Mouse (Mus musculus) C2C12 (cell line): ENCODE measurements around the gene Hand2. TPM values are rescaled to one million over a fixed set of nuclear protein-coding genes. Genes with fewer than 3 reads are reported as not detected.

ENCODE experiments used
- H3K27me3 ChIP-seq: one replicate; pipeline ENCODE4 v1.6.1; 2011; ENCODE audit not compliant: control insufficient read depth, insufficient read depth, insufficient read length
- H3K36me3 ChIP-seq: one replicate; pipeline ENCODE4 v1.6.1; 2011; ENCODE audit not compliant: control insufficient read depth, insufficient read depth
- H3K4me3 ChIP-seq: one replicate; pipeline ENCODE4 v1.5.1; 2011; ENCODE audit warnings: mild to moderate bottlenecking, control low read depth; ENCODE audit not compliant: poor library complexity, insufficient read depth, severe bottlenecking
- H3K79me2 ChIP-seq: one replicate; pipeline ENCODE4 v1.6.1; 2011; ENCODE audit not compliant: control insufficient read depth, insufficient read depth
- H3K79me3 ChIP-seq: one replicate; pipeline ENCODE4 v1.6.1; 2011; ENCODE audit warnings: low read depth, control low read depth
- H3ac ChIP-seq: one replicate; pipeline ENCODE3; 2011; ENCODE audit warnings: low read depth; ENCODE audit not compliant: control insufficient read depth, insufficient read length
- CEBPB ChIP-seq: IDR thresholded peaks from one replicate; pipeline ENCODE4 v1.6.1; 2011; ENCODE audit warnings: low read depth, mild to moderate bottlenecking, control low read depth, moderate library complexity
- CTCF ChIP-seq: IDR thresholded peaks from one replicate; pipeline ENCODE4 v1.5.1; 2011; ENCODE audit not compliant: control insufficient read depth, insufficient read depth, insufficient read length
- FOSL1 ChIP-seq: IDR thresholded peaks from one replicate; pipeline ENCODE4 v1.8.0; 2011; ENCODE audit warnings: mild to moderate bottlenecking, low read length; ENCODE audit not compliant: poor library complexity, insufficient read depth, severe bottlenecking
- MAX ChIP-seq: IDR thresholded peaks from one replicate; pipeline ENCODE4 v1.6.1; 2011; ENCODE audit warnings: mild to moderate bottlenecking, control low read depth
- MYOD1 ChIP-seq: IDR thresholded peaks from one replicate; pipeline ENCODE4 v1.6.1; 2011; ENCODE audit warnings: low read depth; ENCODE audit not compliant: control insufficient read depth, insufficient read length
- MYOG ChIP-seq: IDR thresholded peaks from one replicate; pipeline ENCODE4 v1.6.1; 2011; ENCODE audit not compliant: control insufficient read depth, insufficient read length; ENCODE audit errors: extremely low read depth
- USF1 ChIP-seq: IDR thresholded peaks from one replicate; pipeline ENCODE4 v1.6.1; 2011; ENCODE audit warnings: low read depth, mild to moderate bottlenecking, control low read depth, moderate library complexity
- polyA plus RNA-seq: library from polyadenylated mRNA; unstranded; fragments of >200 nt; fragmentation: generic; extraction: Trizol; gene quantifications from one replicate; pipeline ENCODE4 v1.2.1, GENCODE M21; 2012; ENCODE audit warnings: missing spikeins

The Hand2 gene
- polyA plus RNA-seq, 1 experiment = not detected

DNA sequence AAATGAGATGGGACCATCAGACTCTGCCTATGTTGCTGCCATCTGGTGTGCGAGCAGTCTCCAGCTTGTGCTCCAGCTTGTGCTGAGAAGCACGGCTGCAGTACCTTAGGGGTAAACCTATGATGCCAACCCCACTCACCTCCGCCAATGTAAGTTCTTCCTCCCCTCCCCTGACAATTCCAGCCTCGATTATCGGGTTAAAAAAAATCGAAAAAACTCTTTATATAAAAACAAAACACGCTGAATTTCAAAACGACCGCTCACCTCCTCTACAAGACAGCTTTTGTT is 12.6 kb downstream of the Hand2 start:
- H3K27me3 ChIP-seq = peaks cover 37% of the 10 kb centered on the region

DNA sequence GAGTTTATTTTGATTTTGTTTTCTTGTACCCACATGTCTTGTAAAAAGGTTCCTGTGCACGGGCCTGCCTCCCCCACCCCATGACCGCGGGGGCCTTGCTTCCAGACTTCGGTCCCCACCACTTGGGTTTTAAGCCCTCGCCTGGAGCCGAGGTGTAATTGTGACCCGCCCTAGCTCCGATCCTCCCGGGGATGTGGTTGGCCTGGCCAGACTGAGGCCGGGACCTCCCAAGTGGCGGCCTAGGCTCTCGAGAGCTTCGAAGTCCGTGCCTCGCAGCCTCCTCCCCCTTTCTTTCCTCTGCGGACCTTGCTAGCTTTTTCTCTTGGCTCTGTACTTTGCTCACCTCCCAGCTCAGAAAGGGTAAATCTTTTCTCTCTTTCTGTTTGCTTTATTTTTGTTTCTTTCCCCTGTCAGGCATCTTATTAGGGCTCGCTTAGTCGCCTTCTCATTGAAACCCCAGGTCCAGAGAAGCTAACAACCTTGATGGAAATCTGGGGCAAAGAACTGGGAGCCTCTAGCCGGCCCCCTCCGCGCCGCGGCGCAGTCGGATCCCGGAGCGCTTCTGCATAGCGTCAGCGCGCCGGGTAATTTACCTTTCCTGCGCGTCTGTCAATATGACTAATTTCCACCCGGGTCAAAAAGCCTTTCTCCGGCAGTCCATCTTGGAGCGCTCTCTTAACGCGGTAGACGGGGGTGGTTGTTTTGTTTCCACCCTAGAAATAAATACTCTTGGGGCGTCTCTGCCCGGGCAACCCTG is 13.2 kb downstream of the Hand2 start:
- Histone ChIP-seq H3K27me3 (peaks cover 31% of the 10 kb centered on the region), H3K79me3 (no peaks in the 10 kb centered on the region), H3K4me3 (no peak overlapping the region)

More for the DNA sequence above, 12.6 kb downstream of the Hand2 start:
- Histone ChIP-seq H3ac (no peak overlapping the region), H3K79me2 (no peaks in the 10 kb centered on the region), H3K36me3 (no peaks in the 10 kb centered on the region), H3K79me3 (no peaks in the 10 kb centered on the region), H3K4me3 (no peak overlapping the region)
- TF ChIP-seq FOSL1 = no peak
- no peak for TF ChIP-seq CTCF
- TF ChIP-seq MYOD1 = no peak
- TF ChIP-seq MYOG = no peak
- no peak for TF ChIP-seq MAX
- no peak for TF ChIP-seq USF1
- TF ChIP-seq CEBPB = no peak

DNA sequence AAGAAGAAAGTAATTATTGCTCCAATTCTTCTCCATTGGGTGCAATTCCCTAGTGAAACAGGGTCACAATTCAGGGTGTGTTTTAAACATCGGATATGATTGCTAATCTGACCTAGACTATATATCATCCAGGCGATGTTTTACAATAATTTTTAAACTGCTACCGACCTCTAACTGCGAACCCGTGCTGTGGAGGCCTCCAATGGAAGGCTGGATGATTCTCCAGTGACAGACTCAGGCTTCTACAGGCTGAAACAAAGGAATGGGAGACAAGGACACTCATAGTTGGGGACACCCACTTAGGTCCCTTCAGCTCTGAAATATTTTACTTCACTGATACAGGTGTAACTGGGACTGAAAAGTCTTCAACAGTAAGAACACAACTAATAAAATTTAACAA is 13.9 kb downstream of the Hand2 start:
- Histone ChIP-seq H3K79me3 (no peaks in the 10 kb centered on the region), H3ac (no peak overlapping the region), H3K4me3 (no peak overlapping the region), H3K27me3 (peaks cover 27% of the 10 kb centered on the region), H3K79me2 (no peaks in the 10 kb centered on the region), H3K36me3 (no peaks in the 10 kb centered on the region)
- TF ChIP-seq MAX (no peak), FOSL1 (no peak), MYOG (no peak), MYOD1 (no peak), CEBPB (no peak), CTCF (no peak), USF1 (no peak)

More for the DNA sequence above, 13.2 kb downstream of the Hand2 start:
- TF ChIP-seq MYOD1 (no peak), FOSL1 (no peak), MYOG (no peak), CTCF (no peak), MAX (no peak), CEBPB (no peak), USF1 (no peak)
- no peaks in the 10 kb centered on the region for H3K79me2 ChIP-seq
- H3K36me3 ChIP-seq = no peaks in the 10 kb centered on the region
- no peak overlapping the region for H3ac ChIP-seq

DNA sequence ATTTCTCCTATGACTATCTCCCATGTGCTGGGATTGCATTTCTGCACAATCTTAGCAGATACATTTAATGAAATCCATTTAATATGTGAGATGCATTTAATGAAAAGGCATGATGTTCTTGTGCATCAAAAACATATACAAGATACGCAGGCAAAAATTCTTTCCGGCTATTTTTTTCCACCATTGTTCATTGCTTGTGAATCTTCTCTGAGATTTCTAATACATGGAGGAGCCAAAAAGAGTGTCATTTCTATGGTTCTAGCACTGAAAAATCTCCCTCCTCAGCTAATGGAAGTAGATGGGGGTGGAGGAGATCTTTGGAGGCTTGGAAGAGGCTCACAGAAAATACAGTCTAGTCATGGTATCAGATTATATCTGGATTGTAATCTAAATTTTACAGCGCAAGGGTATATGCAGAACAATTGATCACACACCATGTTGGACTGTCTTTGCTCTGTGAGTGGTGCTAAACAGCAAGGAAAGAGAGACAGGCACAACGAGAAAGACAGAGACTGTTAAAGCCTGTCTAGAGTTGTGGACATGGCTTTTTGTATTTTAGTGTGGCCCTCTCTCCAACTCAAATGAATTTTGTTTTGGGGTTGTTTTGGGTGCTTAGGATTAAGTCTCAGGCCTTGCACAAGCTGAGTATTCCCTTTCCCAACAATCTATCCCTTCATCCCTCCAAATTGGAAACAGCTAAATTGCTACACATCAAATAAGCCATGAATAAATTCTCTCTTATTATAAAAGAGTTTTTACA is 16.7 kb downstream of the Hand2 start:
- Histone ChIP-seq H3K27me3 (peaks cover 44% of the 10 kb centered on the region), H3K79me3 (no peaks in the 10 kb centered on the region), H3K4me3 (no peak overlapping the region), H3K36me3 (no peaks in the 10 kb centered on the region), H3ac (no peak overlapping the region), H3K79me2 (no peaks in the 10 kb centered on the region)
- TF ChIP-seq FOSL1 (no peak), MYOD1 (no peak), USF1 (no peak), CTCF (no peak), MAX (no peak), MYOG (no peak), CEBPB (no peak)

DNA sequence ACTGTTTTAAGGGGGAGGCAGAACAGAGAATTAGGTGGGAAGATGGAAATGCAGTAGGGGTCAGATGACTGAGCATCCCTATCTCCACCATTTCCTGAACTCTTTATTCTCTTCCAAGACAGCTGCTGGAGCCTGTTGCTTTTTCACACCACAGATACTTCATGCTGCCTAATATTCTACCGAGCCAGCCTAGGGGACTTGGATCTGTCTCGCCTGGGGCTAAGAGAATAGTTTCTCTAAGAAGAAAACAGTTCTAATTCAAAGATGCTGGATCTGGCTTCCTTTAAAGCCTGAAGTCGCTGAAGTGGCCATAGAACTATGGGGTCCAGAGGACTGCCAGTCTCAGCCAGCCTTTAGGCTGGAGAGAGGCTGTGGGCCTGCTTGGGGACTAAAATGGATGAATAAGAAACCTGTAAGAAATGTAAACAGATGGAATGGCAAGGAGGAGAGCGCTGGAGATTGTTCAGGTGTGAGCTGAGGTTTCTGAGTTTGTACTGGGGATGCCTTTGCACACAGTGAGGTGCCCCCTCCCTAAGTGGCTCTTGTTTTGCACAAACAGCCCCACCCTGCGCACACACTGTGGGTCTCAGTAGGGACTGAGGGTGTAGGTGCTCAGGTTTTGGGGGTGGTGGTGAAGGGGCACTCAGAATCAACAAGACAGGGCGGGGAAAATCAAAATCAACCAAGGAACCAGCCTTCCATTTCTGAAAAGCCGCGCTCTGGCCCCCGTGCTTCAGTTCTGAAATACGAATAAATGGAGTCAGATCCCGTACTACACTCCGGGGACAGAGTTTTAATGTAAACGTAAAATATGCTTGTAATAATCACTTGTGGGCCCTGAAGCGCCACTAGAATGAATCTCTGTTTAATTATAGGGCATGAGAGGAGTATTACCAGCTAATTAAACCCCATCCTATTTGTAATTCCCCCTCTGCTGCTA is 19.2 kb downstream of the Hand2 start:
- Histone ChIP-seq H3K4me3 (no peak overlapping the region), H3K36me3 (no peaks in the 10 kb centered on the region), H3K27me3 (peaks cover 46% of the 10 kb centered on the region), H3K79me2 (no peaks in the 10 kb centered on the region), H3K79me3 (no peaks in the 10 kb centered on the region), H3ac (no peak overlapping the region)
- TF ChIP-seq USF1 (no peak), FOSL1 (no peak), MYOG (no peak), MAX (no peak), CEBPB (no peak), MYOD1 (no peak), CTCF (no peak)
